Mouse (Mus musculus) lung, adult 2 months (tissue): ENCODE data around the gene Rd3l. TPM values are rescaled to one million over a fixed set of nuclear protein-coding genes. Genes with fewer than 3 reads are reported as not detected.
"Not testable (repeated sequence)": the region's sequence is repeated elsewhere in the genome, so short reads cannot be mapped to it uniquely, and the experiment has no call there.

Experiments
- DNase-seq: peaks from one replicate; pipeline ENCODE4 v3.0.0; 2022
- H3K4me1 ChIP-seq: fragments of 200-500 bp; 2 replicates; pipeline ENCODE4 v1.6.1; 2011; ENCODE audit warnings: low read length; ENCODE audit not compliant: control insufficient read depth, insufficient read depth
- H3K4me3 ChIP-seq: fragments of 200-500 bp; replicated peaks from 2 replicates; pipeline ENCODE3; 2011; ENCODE audit warnings: low read depth, mild to moderate bottlenecking, control low read depth, low read length; ENCODE audit errors: extremely low read depth
- CTCF ChIP-seq: fragments of 200-500 bp; IDR thresholded peaks from 2 replicates; pipeline ENCODE4 v1.5.1; 2011; ENCODE audit warnings: mild to moderate bottlenecking, low read length, control low read depth; ENCODE audit not compliant: insufficient read depth
- POLR2A ChIP-seq: fragments of 200-500 bp; IDR thresholded peaks from 2 replicates; pipeline ENCODE4 v1.6.1; 2011; ENCODE audit warnings: low read depth, mild to moderate bottlenecking, control low read depth, low read length, borderline replicate concordance; ENCODE audit errors: extremely low read depth
- WGBS: fragments of 180-500 bp; shearing (Covaris S2); methylation state at CpG from one replicate; pipeline ENCODE4 v1.1.7; 2018; 5-methylcytosine and 5-hydroxymethylcytosine counted together
- polyA plus RNA-seq: library from polyadenylated mRNA; depleted of rRNA; stranded (reverse); fragments of >200 nt; gene quantifications from 2 replicates; pipeline ENCODE4 v1.2.3, GENCODE M21; 2012; rRNA removed

The Rd3l gene
- polyA plus RNA-seq, 1 experiment: not detected

DNA sequence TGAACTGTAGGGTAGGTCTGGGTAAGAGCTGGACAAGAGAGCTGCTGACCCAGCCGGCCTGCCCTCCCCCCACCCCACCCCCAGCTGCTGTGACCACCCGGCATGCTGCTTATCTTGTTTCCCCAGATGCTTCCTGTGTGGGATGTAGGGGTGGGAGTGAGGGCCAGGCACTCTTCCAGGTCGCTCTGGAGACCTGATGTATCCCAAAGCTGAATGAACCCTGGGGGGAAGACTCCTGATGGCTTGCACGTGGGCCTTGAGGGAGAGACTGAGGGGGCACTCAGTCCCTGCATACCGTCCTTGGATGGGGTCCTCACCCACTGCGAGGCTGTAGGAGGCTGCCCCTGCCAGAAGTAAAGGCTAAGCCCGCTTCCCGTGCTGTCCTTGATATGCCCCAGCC lies 36.0 kb downstream of the Rd3l start:
- peak; percentile 43 for DNase-seq
- Histone ChIP-seq H3K4me3 (no peak overlapping the region), H3K4me1 (peaks cover 23% of the 10 kb centered on the region)
- 25% methylated on average over 8 of the region's 8 CpGs for WGBS
- no peak for TF ChIP-seq CTCF
- TF ChIP-seq POLR2A: peak; percentile 14; the same call in 1 of the 2 replicates

DNA sequence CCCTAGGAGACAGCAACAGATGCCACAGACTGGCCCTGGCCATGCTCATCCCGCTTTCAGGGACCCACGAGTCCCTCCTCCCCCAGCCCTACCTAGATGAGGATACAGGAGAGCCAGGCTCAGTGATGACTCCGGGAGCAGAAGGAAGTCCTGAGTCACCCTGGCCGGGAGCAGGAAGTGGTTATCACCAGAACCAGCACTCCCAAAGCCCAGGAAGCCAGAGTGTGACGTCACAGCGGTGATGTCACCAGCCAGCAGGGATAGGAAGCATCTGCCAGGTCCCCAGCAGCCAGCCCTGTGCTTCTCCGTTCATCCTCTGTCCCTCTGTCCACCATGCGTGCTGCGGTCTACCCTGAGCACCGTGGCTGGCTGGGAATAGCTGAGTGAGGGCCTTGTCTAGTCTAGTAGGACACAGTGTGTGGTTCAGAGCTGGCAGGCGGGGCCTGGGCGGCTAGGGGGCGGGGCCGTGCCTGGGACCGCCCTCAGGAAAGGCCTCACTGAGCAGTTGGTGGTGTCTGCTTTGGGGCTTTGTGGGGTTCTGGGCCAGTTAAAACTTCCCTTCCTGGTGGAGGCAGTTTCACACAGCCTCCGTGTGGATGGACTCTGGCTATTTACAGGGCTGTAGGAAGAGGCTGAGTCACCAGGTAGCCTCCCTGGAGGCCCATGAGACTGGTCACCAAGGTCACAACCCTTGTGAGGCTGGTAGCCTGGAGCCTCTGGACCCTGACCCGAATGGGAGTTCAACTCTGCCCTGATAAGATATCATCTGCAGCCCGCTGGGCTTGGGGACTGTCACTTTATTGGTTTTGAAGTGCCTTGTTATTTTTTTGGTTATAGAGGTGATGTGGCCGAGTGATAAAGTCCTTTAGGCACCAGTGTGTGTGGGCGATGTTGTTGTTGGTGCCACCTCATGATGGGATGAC lies 36.8 kb downstream of the Rd3l start:
- H3K4me1 ChIP-seq: peaks cover 23% of the 10 kb centered on the region
- H3K4me3 ChIP-seq, DNase-seq: not testable (repeated sequence)
- 42% methylated on average over 17 of the region's 20 CpGs for WGBS

DNA sequence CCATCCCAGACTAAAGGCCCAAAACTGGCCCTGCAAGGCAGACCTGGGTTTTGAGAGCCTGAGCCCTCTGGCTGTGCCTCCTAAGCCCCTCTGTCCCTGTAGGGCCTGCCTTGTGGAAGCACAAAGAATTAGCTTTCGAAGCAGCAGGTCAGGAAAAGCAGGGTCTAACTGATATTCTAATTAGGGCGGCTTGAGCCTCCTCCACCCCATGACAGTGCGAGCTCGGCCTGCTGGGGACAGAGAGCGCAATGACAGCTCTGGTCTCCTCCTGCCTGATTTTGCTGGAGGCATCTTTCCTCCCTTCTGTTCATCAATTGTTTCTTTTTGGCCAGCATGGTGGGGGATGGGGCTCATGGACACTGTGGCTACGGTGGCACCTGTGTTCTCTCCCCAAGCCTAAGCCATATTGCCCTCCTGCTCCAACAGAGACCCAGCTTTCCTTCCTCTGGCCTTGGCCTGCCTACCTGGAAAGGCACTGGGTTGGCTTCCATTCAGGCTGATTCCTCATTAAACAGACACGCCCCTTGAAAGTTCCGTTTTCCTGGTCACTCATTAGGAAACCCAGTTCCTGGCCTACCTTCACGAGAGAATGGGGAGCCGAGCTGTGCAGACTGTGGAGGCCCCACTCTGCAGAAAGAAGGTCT lies 37.6 kb downstream of the Rd3l start:
- peak; percentile 32 for DNase-seq
- TF ChIP-seq CTCF (no peak), POLR2A (no peak)

DNA sequence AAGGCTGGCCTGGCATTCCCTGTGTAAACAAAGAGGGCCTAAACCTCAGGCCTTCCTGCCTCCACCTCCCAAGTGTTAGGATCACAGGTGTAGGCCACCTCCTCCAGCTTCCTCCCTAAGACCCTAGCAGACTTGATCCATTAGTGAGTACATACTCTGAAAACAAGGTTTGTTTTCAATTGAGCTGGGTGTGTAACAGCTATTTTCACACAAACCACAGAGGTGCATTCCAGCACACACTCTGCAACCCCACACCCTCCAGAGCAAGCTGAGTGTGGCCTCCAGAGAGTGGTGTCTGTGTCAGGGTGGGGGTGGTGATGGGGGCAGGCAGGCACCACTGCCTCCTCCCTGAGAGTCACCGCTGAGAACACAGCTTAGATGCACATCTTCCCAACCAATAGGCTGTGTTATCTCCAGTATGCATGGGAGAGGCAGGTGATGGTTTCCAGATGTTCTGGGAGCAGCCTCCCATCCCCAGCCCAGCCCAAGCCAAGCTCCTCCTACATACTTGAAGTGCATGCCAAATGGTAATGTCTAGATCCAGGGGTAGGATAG lies 42.4 kb downstream of the Rd3l start:
- no peak overlapping the region for H3K4me3 ChIP-seq
- H3K4me1 ChIP-seq: peaks cover 13% of the 10 kb centered on the region
- no peak for DNase-seq
- TF ChIP-seq CTCF (no peak), POLR2A (no peak)
- WGBS: 63% methylated on average over 1 of the region's 1 CpGs

More for the DNA sequence above, 37.6 kb downstream of the Rd3l start:
- 60% methylated on average over 10 of the region's 10 CpGs for WGBS
- H3K4me3 ChIP-seq: no peak overlapping the region
- H3K4me1 ChIP-seq: peaks cover 23% of the 10 kb centered on the region

DNA sequence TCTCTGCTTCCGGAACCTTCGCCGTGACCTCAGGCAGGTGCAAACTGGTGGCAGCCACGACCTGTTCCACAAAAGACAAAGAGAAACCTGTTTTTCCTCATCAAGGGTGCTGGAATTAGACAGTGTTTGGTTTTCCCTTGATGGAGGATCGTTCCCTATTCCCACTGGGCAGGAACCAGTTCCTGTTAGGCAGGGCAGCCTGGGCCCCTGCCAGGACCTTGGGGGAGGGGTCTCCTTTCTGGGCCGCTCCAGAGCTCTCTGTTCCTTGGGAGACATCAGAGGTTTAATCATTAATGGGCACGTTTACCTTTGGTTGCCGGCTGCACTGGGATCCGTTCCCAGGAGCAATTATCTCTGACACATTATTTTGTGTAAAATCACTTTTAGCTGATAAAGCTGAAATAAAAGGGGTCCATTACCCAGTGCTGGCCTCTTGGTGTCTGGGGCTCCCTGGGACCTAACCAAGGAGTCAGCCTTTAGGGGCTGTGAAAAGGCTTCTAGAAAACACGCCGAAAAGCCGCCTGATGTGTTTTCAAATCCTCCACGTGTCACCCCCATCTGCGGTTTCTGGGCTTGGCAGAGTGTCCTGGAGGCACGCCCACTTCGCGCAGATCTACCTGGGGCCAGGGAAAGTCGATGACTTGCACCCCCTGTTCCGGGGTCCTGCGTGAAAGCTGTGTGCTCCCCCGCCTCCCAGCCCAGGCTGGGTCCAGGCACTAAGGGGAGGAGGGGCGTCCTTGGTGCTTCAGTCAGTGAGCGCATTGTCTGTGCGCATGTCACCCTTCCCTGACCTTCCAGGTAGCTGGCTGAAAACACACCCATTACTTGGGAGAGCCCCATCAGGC lies 44.2 kb downstream of the Rd3l start:
- Histone ChIP-seq H3K4me3 (no peak overlapping the region), H3K4me1 (peaks cover 11% of the 10 kb centered on the region)
- WGBS: 38% methylated on average over 24 of the region's 24 CpGs
- DNase-seq: peak; percentile 78
- TF ChIP-seq POLR2A: no peak
- TF ChIP-seq CTCF: no peak

DNA sequence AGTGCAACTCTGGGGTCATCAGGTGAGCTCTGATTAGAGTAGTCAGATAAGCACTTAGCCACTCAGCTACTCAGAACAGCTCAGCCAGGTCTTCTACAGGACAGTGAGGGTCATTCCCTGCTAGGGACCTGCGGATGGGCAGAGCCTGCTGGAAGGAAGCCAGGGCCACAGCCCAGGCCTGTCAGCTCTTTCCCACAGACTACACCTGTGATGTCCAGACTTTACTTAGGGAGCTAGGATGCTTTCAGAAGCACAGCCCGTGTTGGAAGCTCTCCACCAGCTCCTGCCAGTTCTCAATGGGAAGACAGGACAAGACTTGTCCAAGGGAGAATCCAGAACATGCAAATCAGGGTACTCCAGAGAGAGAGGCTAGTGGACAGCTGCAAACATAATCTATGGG lies 47.1 kb downstream of the Rd3l start:
- no peak for DNase-seq
- TF ChIP-seq POLR2A: no peak
- 59% methylated on average over 2 of the region's 2 CpGs for WGBS
- no peak overlapping the region for H3K4me3 ChIP-seq
- H3K4me1 ChIP-seq: peaks cover 11% of the 10 kb centered on the region

DNA sequence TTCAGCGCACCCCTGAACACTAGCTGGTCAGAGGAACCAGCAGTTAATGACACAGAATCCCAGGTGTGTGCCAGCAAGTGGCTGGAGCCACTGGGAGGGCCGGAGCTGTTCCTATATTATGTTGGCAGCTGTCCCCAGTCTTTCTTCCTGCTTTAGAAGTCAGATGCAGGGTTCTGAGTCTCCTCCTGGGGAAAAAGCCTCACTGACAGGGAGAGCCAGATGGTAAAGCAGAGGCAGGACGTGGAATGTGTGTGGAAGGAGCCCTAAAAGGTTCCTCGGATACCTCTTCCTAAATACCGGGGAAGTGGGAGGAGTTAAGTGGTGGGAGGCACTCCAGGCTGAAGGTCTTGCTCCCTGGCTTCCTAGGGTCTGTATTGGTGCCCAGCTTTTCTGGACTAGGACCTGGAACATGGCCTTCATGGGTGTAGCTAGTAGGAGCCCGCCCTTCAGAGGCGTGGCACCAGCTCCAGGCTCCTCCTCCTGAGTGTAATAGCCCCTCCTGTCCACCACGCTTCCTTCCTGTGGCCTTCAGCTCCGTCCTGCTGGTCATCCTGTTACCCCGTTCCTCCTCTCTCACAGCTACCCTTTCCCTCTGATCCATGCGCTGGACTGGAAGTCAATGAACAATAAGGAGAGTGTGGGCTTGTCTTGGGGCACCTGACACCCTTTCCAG lies 47.9 kb downstream of the Rd3l start:
- DNase-seq: no peak
- H3K4me3 ChIP-seq: no peak overlapping the region
- TF ChIP-seq POLR2A: peak; percentile 63; the same call in 1 of the 2 replicates
- 0 out of 2 replicates have a peak, but pooled peaks have one; percentile 11 for TF ChIP-seq CTCF
- WGBS: 37% methylated on average over 11 of the region's 11 CpGs
- peaks cover 11% of the 10 kb centered on the region for H3K4me1 ChIP-seq

DNA sequence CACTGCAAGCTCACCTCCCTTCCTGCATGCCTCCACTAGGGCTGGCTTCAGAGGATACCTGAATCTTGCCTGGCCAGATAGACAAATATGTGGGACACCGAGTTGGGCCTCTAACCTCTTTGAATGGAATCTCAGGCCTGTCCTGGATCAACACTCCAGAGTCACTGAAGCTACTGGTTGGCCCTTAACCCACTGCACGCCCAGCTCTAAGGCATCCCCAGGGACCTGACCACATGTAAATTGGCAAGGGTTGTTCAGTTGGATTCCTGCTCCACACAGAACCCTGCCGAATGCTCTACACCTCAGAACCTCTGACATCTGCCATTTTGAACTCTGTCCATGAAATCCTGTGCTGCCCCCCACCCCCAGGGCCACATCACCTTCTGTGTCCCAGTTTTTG lies 48.6 kb downstream of the Rd3l start:
- no peak for TF ChIP-seq POLR2A
- TF ChIP-seq CTCF: no peak
- WGBS: 59% methylated on average over 3 of the region's 3 CpGs
- no peak for DNase-seq
- Histone ChIP-seq H3K4me1 (peaks cover 11% of the 10 kb centered on the region), H3K4me3 (no peak overlapping the region)

DNA sequence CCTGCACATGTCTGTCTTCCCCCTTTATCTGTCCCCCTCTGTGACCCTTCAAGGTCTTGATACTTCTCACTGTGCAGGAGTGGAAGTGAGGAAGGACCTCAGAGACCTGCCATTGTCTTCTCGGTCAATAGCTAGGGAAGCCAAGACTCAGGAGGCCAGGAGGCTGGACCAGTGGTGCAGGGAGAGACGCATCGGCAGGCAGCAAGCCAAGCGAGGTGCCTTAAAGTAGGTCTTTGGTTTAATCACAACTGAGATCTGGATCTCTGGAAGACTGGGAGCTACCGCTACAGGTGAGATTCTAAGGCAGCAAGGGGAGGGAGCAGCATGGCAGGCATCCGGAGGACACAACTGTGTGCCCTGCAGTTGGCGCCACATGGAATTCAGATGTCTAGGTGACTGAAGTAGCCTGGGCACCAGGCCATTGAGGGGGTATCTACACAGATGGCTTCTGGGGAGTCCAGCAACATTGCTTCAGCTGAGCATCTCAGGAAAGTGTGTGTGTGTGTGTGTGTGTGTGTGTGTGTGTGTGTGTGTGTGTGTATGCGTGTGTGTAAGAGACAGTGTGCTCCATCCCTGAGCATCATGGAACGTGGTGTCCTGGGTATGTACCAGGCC lies 49.6 kb downstream of the Rd3l start:
- H3K4me3 ChIP-seq: no peak overlapping the region
- DNase-seq: no peak
- H3K4me1 ChIP-seq: peaks cover 7% of the 10 kb centered on the region
- 78% methylated on average over 8 of the region's 9 CpGs for WGBS
- no peak for TF ChIP-seq POLR2A
- no peak for TF ChIP-seq CTCF

Other genes with a start within 250 kb of the Rd3l start
- gene Klc1, start 222.5 kb downstream of the Rd3l start, polyA plus RNA-seq: 101 and 113 TPM in 2 replicates
- 3.2 and 3.6 TPM in 2 replicates for gene Xrcc3, start 167.4 kb downstream of the Rd3l start, polyA plus RNA-seq
- gene Zfyve21, start 167.1 kb downstream of the Rd3l start, polyA plus RNA-seq: 79.8 and 83.4 TPM in 2 replicates
- 32.0 and 34.1 TPM in 2 replicates for gene Ppp1r13b, start 73.2 kb downstream of the Rd3l start, polyA plus RNA-seq
- 10.4 and 20.5 TPM in 2 replicates for gene Atp5mpl, start 14.3 kb downstream of the Rd3l start, polyA plus RNA-seq
- gene Tdrd9, start 9.8 kb downstream of the Rd3l start, polyA plus RNA-seq: 0.05 and 0.09 TPM in 2 replicates
- gene Aspg, start 125.4 kb upstream of the Rd3l start, polyA plus RNA-seq: 7.5 and 16.8 TPM in 2 replicates
- gene Kif26a, start 164.9 kb upstream of the Rd3l start, polyA plus RNA-seq: 28.8 and 32.4 TPM in 2 replicates